8 mouse cellular contexts compared by ENCODE assay signal in genomic region chr17:13656485-13657181, GRCm38 (mm10).
DNase-seq lines count a peak whose midpoint lies in the region; ATAC-seq and TF ChIP-seq lines count a peak whose summit lies in the region.

No protein-coding gene starts in this region.

- H3K36me3 ChIP-seq in hindbrain, embryonic 11.5 days (ENCODE audit: control insufficient read depth, insufficient read depth, low read length), result no peaks in the 10 kb centered on the region
- no peaks in the 10 kb centered on the region for H3K36me3 ChIP-seq in lung, embryonic 15.5 days
- H3K36me3 ChIP-seq in stomach, embryonic 16.5 days (ENCODE audit: control insufficient read depth, insufficient read depth, low read length), result no peaks in the 10 kb centered on the region

- H3K4me2 ChIP-seq in hindbrain, embryonic 11.5 days (replicated peaks; ENCODE audit: low read depth, low read length), result peak overlapping the region; percentile 21; the same call in 1 of the 2 replicates
- peak overlapping the region; percentile 43 for H3K4me2 ChIP-seq in lung, embryonic 15.5 days
- H3K4me2 ChIP-seq in stomach, embryonic 16.5 days (ENCODE audit: low read depth, low read length), result peak overlapping the region; percentile 34

- H3K27me3 ChIP-seq in hindbrain, embryonic 11.5 days (ENCODE audit: control insufficient read depth, insufficient read depth, low read length), result no peaks in the 10 kb centered on the region
- no peaks in the 10 kb centered on the region for H3K27me3 ChIP-seq in lung, embryonic 15.5 days
- no peaks in the 10 kb centered on the region for H3K27me3 ChIP-seq in stomach, embryonic 16.5 days (ENCODE audit: control insufficient read depth, insufficient read depth, low read length)

- no peaks in the 10 kb centered on the region for H3K9me3 ChIP-seq in hindbrain, embryonic 11.5 days (ENCODE audit: control insufficient read depth, low read length)
- no peaks in the 10 kb centered on the region for H3K9me3 ChIP-seq in lung, embryonic 15.5 days
- no peaks in the 10 kb centered on the region for H3K9me3 ChIP-seq in stomach, embryonic 16.5 days (replicated peaks; ENCODE audit: control insufficient read depth, low read length)

- no peak for DNase-seq in cerebellum, postnatal 4 days (ENCODE audit: low spot score in 2 of 2)
- peak; percentile 56 for DNase-seq in hindbrain, embryonic 11.5 days (ENCODE audit: low spot score)
- no peak for DNase-seq in thymus, postnatal 14 days
- DNase-seq in left cerebral cortex, postnatal 14 days (ENCODE audit: low spot score in 2 of 2), result no peak

- intact Hi-C loops in left cerebral cortex, postnatal 14 days (cut with DNase I), result no loop called here

- H3K27ac ChIP-seq in cortical plate, adult 2 months (ENCODE audit: insufficient read depth, low read length), result peak overlapping the region; percentile 72
- H3K27ac ChIP-seq in hindbrain, embryonic 11.5 days (ENCODE audit: low read depth, low read length), result peak overlapping the region; percentile 84
- H3K27ac ChIP-seq in lung, embryonic 15.5 days, result peak overlapping the region; percentile 59
- H3K27ac ChIP-seq in stomach, embryonic 16.5 days (ENCODE audit: low read length), result peak overlapping the region; percentile 57

- 0 out of 2 replicates have a peak overlapping the region, but pooled peaks have one; percentile 32 for H3K9ac ChIP-seq in hindbrain, embryonic 11.5 days (ENCODE audit: low read depth, low read length)
- no peak overlapping the region for H3K9ac ChIP-seq in lung, embryonic 15.5 days
- no peak overlapping the region for H3K9ac ChIP-seq in stomach, embryonic 16.5 days (ENCODE audit: low read length)

- TF ChIP-seq CTCF in cortical plate, adult 2 months (IDR thresholded peaks at IDR 0.05; ENCODE audit: extremely low read depth, insufficient read depth, low read length), result no peak

- 2% methylated on average over 11 of the region's 15 CpGs for WGBS in hindbrain, embryonic 11.5 days
- 2% methylated on average over 12 of the region's 15 CpGs for WGBS in lung, embryonic 15.5 days
- 3% methylated on average over 14 of the region's 15 CpGs for WGBS in stomach, embryonic 16.5 days

- peak; percentile 64 for ATAC-seq in cerebellum, adult (ENCODE audit: insufficient number of reproducible peaks, low FRiP score, low TSS enrichment)
- ATAC-seq in hindbrain, embryonic 11.5 days (ENCODE audit: low FRiP score), result peak; percentile 62
- peak; percentile 62 for ATAC-seq in lung, embryonic 15.5 days (ENCODE audit: borderline replicate concordance, extremely low read depth, low FRiP score, low TSS enrichment)
- peak; percentile 56 for ATAC-seq in stomach, embryonic 16.5 days (ENCODE audit: insufficient read depth, low FRiP score)

- peaks cover 2% of the 10 kb centered on the region for H3K4me1 ChIP-seq in cortical plate, adult 2 months (ENCODE audit: control insufficient read depth, insufficient read depth, low read length)
- peaks cover 14% of the 10 kb centered on the region for H3K4me1 ChIP-seq in hindbrain, embryonic 11.5 days (replicated peaks; ENCODE audit: control insufficient read depth, insufficient read depth, low read length)
- H3K4me1 ChIP-seq in lung, embryonic 15.5 days, result peaks cover 36% of the 10 kb centered on the region
- H3K4me1 ChIP-seq in stomach, embryonic 16.5 days (ENCODE audit: control insufficient read depth, insufficient read depth, low read length), result peaks cover 10% of the 10 kb centered on the region

- no peak for TF ChIP-seq POLR2A in cortical plate, adult 2 months (IDR thresholded peaks at IDR 0.05; ENCODE audit: extremely low read depth, insufficient read depth, low read length)

- H3K4me3 ChIP-seq in cortical plate, adult 2 months (ENCODE audit: insufficient read depth, low read length), result no peak overlapping the region
- H3K4me3 ChIP-seq in hindbrain, embryonic 11.5 days (ENCODE audit: low read depth, low read length), result no peak overlapping the region
- H3K4me3 ChIP-seq in lung, embryonic 15.5 days, result no peak overlapping the region
- H3K4me3 ChIP-seq in stomach, embryonic 16.5 days (replicated peaks; ENCODE audit: low read length), result no peak overlapping the region; the same call in 1 of the 2 replicates
